Mouse (Mus musculus) ES-E14 (cell line): Measurements from ENCODE around the gene Tmed8. TPM values are rescaled to one million over a fixed set of nuclear protein-coding genes. Genes with fewer than 3 reads are reported as not detected.
"Not testable (repeated sequence)": the region's sequence is repeated elsewhere in the genome, so short reads cannot be mapped to it uniquely, and the experiment has no call there.

Experiments used
- DNase-seq: peaks from one replicate; pipeline ENCODE4 v3.0.0-alpha.2; 2013; ENCODE audit warnings: low read depth, low spot score
- H3K27ac ChIP-seq: 2 replicates; pipeline ENCODE4 v1.5.1; 2012; ENCODE audit warnings: low read depth, mild to moderate bottlenecking, low read length, moderate library complexity, mixed read lengths; ENCODE audit not compliant: poor library complexity, insufficient read depth, severe bottlenecking
- H3K36me3 ChIP-seq: 2 replicates; pipeline ENCODE4 v1.6.1; 2012; ENCODE audit warnings: mild to moderate bottlenecking, low read length, moderate library complexity, mixed read lengths; ENCODE audit not compliant: control insufficient read depth, poor library complexity, insufficient read depth, severe bottlenecking
- H3K4me1 ChIP-seq, 2 experiments: fragments of 150-350 bp in 1 of 2; sonication (generic) in 1 of 2; 2 replicates each; pipeline ENCODE4 v1.6.1; 2012; ENCODE audit warnings: low read length in 2 of 2, mild to moderate bottlenecking in 1 of 2, mixed read lengths in 1 of 2; ENCODE audit not compliant: control insufficient read depth in 2 of 2, insufficient read depth in 2 of 2, poor library complexity in 1 of 2
- H3K4me3 ChIP-seq, 2 experiments: fragments of 150-350 bp in 1 of 2; sonication (generic) in 1 of 2; 2 replicates each; pipeline ENCODE4 v1.5.1; 2012; ENCODE audit warnings: low read length in 2 of 2, low read depth in 1 of 2, mild to moderate bottlenecking in 1 of 2, mixed read lengths in 1 of 2; ENCODE audit not compliant: insufficient read depth in 1 of 2, poor library complexity in 1 of 2, severe bottlenecking in 1 of 2
- H3K9ac ChIP-seq: 2 replicates; pipeline ENCODE4 v1.6.1; 2012; ENCODE audit warnings: low read depth, mild to moderate bottlenecking, low read length, mixed read lengths; ENCODE audit not compliant: poor library complexity, insufficient read depth, severe bottlenecking
- H3K9me3 ChIP-seq: fragments of 150-350 bp; sonication (generic); 2 replicates; pipeline ENCODE4 v1.6.1; 2012; ENCODE audit warnings: low read depth, mild to moderate bottlenecking, low read length; ENCODE audit not compliant: control insufficient read depth, insufficient read depth
- CHD2 ChIP-seq: IDR thresholded peaks from 2 replicates; pipeline ENCODE4 v1.6.1; 2014; ENCODE audit warnings: mild to moderate bottlenecking, low read depth, low read length, inconsistent platforms
- HCFC1 ChIP-seq: IDR thresholded peaks from 2 replicates; pipeline ENCODE4 v1.6.1; 2012; ENCODE audit warnings: low read length, inconsistent platforms, borderline replicate concordance; ENCODE audit not compliant: insufficient read depth
- MAFK ChIP-seq: IDR thresholded peaks from 2 replicates; pipeline ENCODE4 v1.6.1; 2014; ENCODE audit warnings: mild to moderate bottlenecking, low read depth, low read length, inconsistent platforms; ENCODE audit not compliant: insufficient read depth
- ZC3H11A ChIP-seq: IDR thresholded peaks from 2 replicates; pipeline ENCODE4 v1.6.1; 2012; ENCODE audit warnings: low read depth, mild to moderate bottlenecking, inconsistent platforms, low read length, borderline replicate concordance
- ZNF384 ChIP-seq: IDR thresholded peaks from 2 replicates; pipeline ENCODE4 v1.6.1; 2012; ENCODE audit warnings: low read depth, low read length, inconsistent platforms
- in situ Hi-C, 2 experiments: fragments of 600-800 bp; cut with MboI; formaldehyde crosslinking; loops; one replicate each; pipeline ENCODE4 v1.15.1; 2025; ENCODE audit warnings: low sequenced_read_pairs in 2 of 2, inconsistent platforms in 1 of 2; ENCODE audit not compliant: unreplicated experiment in 2 of 2
- total RNA-seq: library from RNA; depleted of rRNA; stranded (reverse); fragments of 300-350 nt; gene quantifications from 2 replicates; pipeline ENCODE4 v1.2.3, GENCODE M21; 2012

Gene Tmed8
- total RNA-seq, 1 experiment = 8.6 TPM

DNA sequence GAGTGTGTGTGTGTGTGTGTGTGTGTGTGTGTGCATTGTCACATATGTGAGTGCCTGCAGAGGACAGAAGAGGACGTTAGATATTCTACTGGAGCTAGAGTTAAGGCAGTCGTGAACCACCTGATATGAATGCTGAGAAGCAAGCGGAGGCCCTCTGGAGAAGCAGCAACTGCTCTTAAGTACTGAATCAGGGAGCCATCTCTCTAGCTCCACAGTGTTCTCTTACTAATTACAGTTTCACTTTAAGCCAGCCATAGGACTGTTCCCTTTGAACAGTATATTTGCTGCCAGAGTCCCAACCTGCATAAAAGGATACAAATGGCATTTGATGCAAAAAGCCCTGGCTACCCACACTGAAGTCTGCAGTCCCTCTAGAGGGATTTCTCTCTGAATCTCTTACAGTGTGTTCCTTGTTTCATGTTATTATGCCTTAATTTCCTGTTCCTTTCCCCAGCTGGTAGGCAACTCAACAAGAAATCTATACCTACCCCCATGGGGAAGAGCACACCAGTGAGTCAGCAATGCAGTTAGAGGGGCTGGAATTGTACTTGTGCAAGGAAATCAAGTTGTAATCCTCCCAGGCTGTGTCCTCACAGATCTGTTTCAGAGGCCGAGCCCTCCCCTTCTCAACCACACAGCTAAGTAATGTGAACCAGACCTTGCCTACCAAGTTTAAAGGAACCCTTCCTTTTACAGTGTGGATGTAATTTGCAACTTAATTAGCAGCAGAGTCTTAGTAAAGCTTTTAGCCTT, 24.9 kb downstream of the Tmed8 start:
- no peak for DNase-seq
- in situ Hi-C loops = no loop called here
- Histone ChIP-seq H3K9ac (no peak overlapping the region), H3K27ac (no peak overlapping the region), H3K4me1 (no peaks in the 10 kb centered on the region), H3K36me3 (peaks cover 21% of the 10 kb centered on the region), H3K4me3 (no peak overlapping the region), H3K9me3 (no peaks in the 10 kb centered on the region)
- no peak for TF ChIP-seq HCFC1
- TF ChIP-seq CHD2 = no peak
- no peak for TF ChIP-seq ZC3H11A
- TF ChIP-seq ZNF384 = no peak
- TF ChIP-seq MAFK = no peak

DNA sequence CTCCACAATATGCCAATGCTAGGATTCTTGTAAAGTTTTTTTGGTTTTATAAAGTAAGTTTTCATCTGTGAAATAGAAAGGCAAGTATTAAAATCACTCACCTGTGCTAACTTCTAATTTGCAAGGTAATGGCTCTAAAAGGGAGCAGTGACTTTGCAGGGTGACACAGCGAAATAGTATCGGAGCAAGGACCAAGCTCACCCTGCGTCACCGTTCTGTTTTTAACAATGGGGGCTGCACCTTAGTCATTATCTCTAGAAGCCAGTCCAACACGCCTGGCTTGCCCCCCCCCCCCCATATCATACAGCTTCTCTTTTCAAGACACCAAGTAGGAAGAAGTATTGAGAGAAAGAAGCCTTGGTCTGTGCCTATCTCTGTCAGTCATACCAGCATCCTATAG, 39.4 kb downstream of the Tmed8 start:
- Histone ChIP-seq H3K27ac (no peak overlapping the region), H3K4me3 (no peak overlapping the region), H3K9me3 (no peaks in the 10 kb centered on the region), H3K4me1 (no peaks in the 10 kb centered on the region; a peak in 1 of 4 replicates), H3K36me3 (no peaks in the 10 kb centered on the region), H3K9ac (no peak overlapping the region)
- in situ Hi-C loops = no loop called here
- DNase-seq = no peak
- TF ChIP-seq ZC3H11A (no peak), HCFC1 (no peak), ZNF384 (no peak), MAFK (no peak), CHD2 (no peak)

- H3K4me3 ChIP-seq = no peak overlapping the region
- in situ Hi-C loops = no loop called here
- TF ChIP-seq HCFC1 = no peak
Observed at GRCm38 (mm10) chr12:87160310-87160709, 39.9 kb downstream of the Tmed8 start.

DNA sequence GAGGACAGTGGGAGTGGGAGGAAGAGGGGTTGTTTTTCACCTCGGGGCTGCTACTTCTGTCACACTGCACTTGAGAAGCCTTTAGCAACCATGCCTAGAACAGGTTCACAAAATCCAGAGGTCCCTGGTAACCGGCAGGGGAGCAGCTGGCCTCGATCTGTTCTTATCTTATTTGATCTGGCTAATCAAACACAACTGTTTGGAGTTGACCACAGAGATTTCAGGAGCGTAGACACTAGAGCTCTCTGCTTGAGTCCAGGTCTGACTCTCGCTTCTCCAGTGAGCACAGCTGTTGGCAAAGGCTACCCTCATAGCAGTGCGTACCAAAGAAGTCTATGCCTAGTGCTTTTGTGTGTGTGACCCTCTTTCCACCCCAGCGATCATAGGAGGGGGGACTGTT, 42.2 kb downstream of the Tmed8 start:
- in situ Hi-C loops = no loop called here
- H3K4me3 ChIP-seq = no peak overlapping the region
- no peaks in the 10 kb centered on the region for H3K9me3 ChIP-seq
- DNase-seq = no peak
- H3K27ac ChIP-seq = no peak overlapping the region
- H3K9ac ChIP-seq = no peak overlapping the region
- H3K36me3 ChIP-seq = no peaks in the 10 kb centered on the region
- TF ChIP-seq ZC3H11A (no peak), CHD2 (no peak), MAFK (no peak), HCFC1 (no peak), ZNF384 (no peak)
- no peaks in the 10 kb centered on the region; a peak in 1 of 4 replicates for H3K4me1 ChIP-seq

More at GRCm38 (mm10) chr12:87160310-87160709, 39.9 kb downstream of the Tmed8 start:
- H3K4me1 ChIP-seq = no peaks in the 10 kb centered on the region; a peak in 1 of 4 replicates
- H3K9ac ChIP-seq = no peak overlapping the region
- no peak for DNase-seq
- H3K27ac ChIP-seq = no peak overlapping the region
- no peaks in the 10 kb centered on the region for H3K9me3 ChIP-seq
- no peaks in the 10 kb centered on the region for H3K36me3 ChIP-seq

GRCm38 (mm10) chr12:87157361-87157760, 42.9 kb downstream of the Tmed8 start:
- no peak overlapping the region for H3K27ac ChIP-seq
- H3K36me3 ChIP-seq = no peaks in the 10 kb centered on the region
- DNase-seq = no peak
- TF ChIP-seq MAFK = no peak
- no peak for TF ChIP-seq HCFC1
- no peak for TF ChIP-seq ZNF384
- TF ChIP-seq CHD2 = no peak
- TF ChIP-seq ZC3H11A = no peak
- H3K4me3 ChIP-seq = no peak overlapping the region
- no peaks in the 10 kb centered on the region; a peak in 1 of 4 replicates for H3K4me1 ChIP-seq
- no peaks in the 10 kb centered on the region; the same call in 1 of the 2 replicates for H3K9me3 ChIP-seq
- H3K9ac ChIP-seq = no peak overlapping the region
- in situ Hi-C loops = no loop called here

GRCm38 (mm10) chr12:87154448-87154847, 45.8 kb downstream of the Tmed8 start:
- H3K4me3 ChIP-seq, H3K27ac ChIP-seq, H3K36me3 ChIP-seq, H3K9ac ChIP-seq, H3K9me3 ChIP-seq, H3K4me1 ChIP-seq, in situ Hi-C loops, DNase-seq: not testable (repeated sequence)
